Mouse (Mus musculus) erythroblast, embryonic 14.5 days (primary cell): ENCODE results near the gene Pomt1. TPM values are rescaled to one million over a fixed set of nuclear protein-coding genes. Genes with fewer than 3 reads are reported as not detected.
A peak's percentile ranks its signal among the peaks of the same experiment; 100 is the strongest.

Experiments
- H3K27me3 ChIP-seq: 2 replicates; pipeline ENCODE4 v1.6.1; 2012; ENCODE audit warnings: inconsistent platforms; ENCODE audit not compliant: control insufficient read depth
- H3K36me3 ChIP-seq: 2 replicates; pipeline ENCODE4 v1.6.1; 2012; ENCODE audit warnings: mild to moderate bottlenecking, inconsistent platforms; ENCODE audit not compliant: control insufficient read depth
- H3K4me1 ChIP-seq: 2 replicates; pipeline ENCODE4 v1.6.1; 2012; ENCODE audit warnings: inconsistent platforms; ENCODE audit not compliant: control insufficient read depth
- H3K4me3 ChIP-seq: replicated peaks from 2 replicates; pipeline ENCODE3; 2012; ENCODE audit warnings: moderate library complexity, mild to moderate bottlenecking, inconsistent platforms
- H3K9me3 ChIP-seq: 2 replicates; pipeline ENCODE4 v1.6.1; 2012; ENCODE audit warnings: low read length, inconsistent platforms, mixed read lengths; ENCODE audit not compliant: control insufficient read depth
- GATA1 ChIP-seq: IDR thresholded peaks from 2 replicates; pipeline ENCODE4 v1.6.1; 2012; ENCODE audit warnings: low read length, inconsistent platforms, mixed read lengths
- TAL1 ChIP-seq: IDR thresholded peaks from 3 replicates; pipeline ENCODE4 v1.6.1; 2012; ENCODE audit warnings: low read length, inconsistent platforms, mixed read lengths
- polyA plus RNA-seq: library from polyadenylated mRNA; stranded (reverse); fragments of >175 nt; gene quantifications from 2 replicates; pipeline ENCODE4 v1.2.3, GENCODE M21; 2012

Gene Pomt1
- polyA plus RNA-seq, 1 experiment, result 0.79 TPM

DNA sequence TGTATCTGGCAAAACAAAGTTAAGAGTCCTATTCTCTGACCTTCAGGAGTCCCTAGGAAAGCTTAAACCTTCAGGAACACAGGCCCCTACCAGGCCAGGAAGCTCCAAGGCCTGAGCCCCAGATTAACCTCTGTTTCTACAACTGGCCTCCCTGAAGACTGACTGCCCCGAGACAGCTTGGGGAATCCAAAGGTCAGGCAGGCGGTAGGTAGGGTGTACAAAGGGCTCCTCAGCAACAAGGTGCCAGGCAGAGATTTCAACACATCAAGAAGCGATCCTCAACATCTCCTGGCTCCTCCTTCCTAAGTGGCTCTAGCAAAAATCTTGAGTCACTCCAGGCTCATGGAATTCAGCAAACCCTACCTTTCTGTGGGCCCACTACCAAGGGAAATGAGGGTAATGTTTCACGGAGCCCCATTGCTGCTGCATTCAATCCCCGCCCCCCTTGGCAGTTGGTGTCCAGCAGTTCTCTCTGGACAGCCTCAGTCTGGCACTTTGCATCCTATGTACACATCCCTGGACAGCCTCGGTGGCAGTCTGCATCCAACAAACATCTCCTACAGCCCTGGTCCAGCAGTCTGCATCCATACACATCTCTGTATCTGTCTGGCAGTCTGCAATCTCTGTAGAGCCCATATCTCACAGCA is 22.6 kb downstream of the Pomt1 start:
- Histone ChIP-seq H3K27me3 (no peaks in the 10 kb centered on the region), H3K9me3 (no peaks in the 10 kb centered on the region), H3K36me3 (peaks cover 48% of the 10 kb centered on the region), H3K4me3 (peak overlapping the region; percentile 91), H3K4me1 (peaks cover 34% of the 10 kb centered on the region)
- TF ChIP-seq TAL1 (no peak), GATA1 (no peak)

DNA sequence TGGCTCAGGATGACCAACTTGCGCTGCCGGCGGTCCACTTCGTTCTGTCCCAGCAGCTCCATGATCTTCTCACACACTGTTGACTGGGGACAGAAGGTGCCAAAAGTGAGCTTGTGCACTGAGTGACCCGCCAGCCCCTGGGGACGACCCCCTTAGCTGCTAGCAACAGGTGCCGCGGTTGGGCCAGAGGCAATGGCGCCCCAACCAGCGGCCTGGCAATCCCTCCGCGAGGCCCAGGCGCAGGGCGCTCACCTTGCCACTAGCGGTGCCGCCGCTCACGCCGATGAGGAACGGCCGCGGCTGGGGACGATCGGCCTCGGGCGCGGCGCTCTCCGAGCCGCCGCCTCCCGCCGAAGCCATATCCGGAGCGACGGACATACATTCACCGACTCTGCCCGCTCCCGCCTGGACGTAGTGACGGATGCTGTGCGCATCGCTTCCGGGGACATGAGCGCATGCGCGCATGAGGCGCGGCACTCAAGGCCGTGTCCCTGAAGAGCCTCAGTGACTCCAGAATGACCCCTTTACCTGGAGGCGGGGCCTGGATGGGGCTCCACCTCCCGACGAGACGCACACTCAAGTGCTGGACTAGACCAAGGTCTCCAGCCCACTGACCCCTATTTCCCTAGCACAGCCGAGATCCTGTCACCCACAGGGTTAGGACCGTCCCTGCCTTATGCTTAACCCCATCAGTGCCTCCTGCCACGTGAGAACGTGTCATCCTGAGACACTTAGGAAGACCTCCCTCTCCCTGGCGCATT is 23.4 kb downstream of the Pomt1 start, which contains the start of gene Uck1:
Gene Uck1, minus strand, starts transcription at position 503 of the 761 bp plus-strand sequence.
- peaks cover 34% of the 10 kb centered on the region for H3K4me1 ChIP-seq
- no peaks in the 10 kb centered on the region for H3K9me3 ChIP-seq
- H3K27me3 ChIP-seq, result no peaks in the 10 kb centered on the region
- peak within 1 kb of the TSS; percentile 91 for H3K4me3 ChIP-seq
- H3K36me3 ChIP-seq, result peaks cover 40% of the 10 kb centered on the region
- TF ChIP-seq TAL1, result no peak
- TF ChIP-seq GATA1, result no peak

DNA sequence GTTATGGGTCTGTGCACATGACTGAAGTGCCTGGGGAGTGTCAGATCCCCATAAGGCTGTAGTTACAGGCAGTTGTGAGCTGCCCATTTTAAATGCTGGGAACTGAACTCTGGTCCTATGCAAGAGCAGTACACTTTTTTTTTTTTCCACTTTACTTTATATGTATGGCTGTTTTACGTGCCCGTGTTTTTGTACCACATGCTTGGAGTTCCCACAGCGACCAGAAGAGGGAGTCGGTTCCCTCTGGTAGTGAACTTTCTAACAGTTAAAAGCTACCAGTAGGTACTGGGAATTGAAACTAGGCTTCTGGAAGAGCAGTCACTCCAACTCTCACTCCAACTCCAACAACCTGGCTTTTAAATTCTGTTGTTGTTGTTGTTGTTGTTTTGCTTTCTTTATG is 24.2 kb downstream of the Pomt1 start:
- no peak for TF ChIP-seq TAL1
- TF ChIP-seq GATA1, result no peak
- peak overlapping the region; percentile 91 for H3K4me3 ChIP-seq
- no peaks in the 10 kb centered on the region for H3K9me3 ChIP-seq

DNA sequence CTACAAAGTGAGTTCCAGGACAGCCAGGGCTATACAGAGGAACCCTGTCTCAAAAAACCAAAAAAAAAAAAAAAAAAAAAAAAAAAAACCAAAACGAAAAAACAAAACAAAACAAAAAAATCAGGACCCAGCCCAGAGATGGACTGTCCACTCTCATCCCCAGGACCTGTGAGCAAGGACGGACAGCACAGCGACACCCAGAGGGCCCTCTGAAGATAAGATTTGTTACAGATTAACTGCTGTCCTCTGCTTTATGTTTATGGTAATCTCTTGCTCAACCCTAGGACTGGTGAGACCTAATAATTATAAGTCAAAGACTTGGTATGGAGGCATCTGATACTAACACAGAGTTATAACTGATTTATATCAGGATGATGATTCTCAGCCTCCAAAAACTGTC is 39.4 kb downstream of the Pomt1 start:
- no peaks in the 10 kb centered on the region for H3K4me1 ChIP-seq
- no peaks in the 10 kb centered on the region for H3K9me3 ChIP-seq
- H3K27me3 ChIP-seq, result no peaks in the 10 kb centered on the region
- no peak overlapping the region for H3K4me3 ChIP-seq
- peaks cover 35% of the 10 kb centered on the region for H3K36me3 ChIP-seq
- TF ChIP-seq GATA1, result no peak
- no peak for TF ChIP-seq TAL1

More for the DNA sequence above, 24.2 kb downstream of the Pomt1 start:
- Histone ChIP-seq H3K27me3 (peaks cover 2% of the 10 kb centered on the region; the same call in 1 of the 2 replicates), H3K36me3 (peaks cover 35% of the 10 kb centered on the region), H3K4me1 (peaks cover 34% of the 10 kb centered on the region)

DNA sequence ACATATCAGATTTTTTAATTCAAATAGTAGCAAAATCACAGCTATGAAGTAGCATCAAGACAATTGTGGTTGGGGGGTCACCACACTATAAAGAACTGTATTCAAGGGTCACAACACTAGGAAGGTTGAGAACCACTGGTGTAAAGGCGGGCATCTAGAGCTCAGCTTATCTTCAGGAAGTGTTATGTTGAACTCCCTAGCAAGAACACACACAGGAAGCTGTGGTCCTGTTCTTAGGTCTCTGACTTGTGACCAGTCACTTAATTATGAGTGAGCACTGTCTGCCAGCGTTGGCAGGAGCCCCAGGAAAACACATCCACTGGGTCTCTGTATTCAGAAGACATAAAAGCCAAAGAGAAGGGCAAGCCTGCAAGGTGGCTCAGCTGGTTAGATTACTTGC is 45.9 kb downstream of the Pomt1 start:
- Histone ChIP-seq H3K27me3 (no peaks in the 10 kb centered on the region), H3K4me3 (no peak overlapping the region), H3K4me1 (peaks cover 14% of the 10 kb centered on the region), H3K36me3 (peaks cover 78% of the 10 kb centered on the region), H3K9me3 (no peaks in the 10 kb centered on the region)
- TF ChIP-seq TAL1, result no peak
- TF ChIP-seq GATA1, result no peak

DNA sequence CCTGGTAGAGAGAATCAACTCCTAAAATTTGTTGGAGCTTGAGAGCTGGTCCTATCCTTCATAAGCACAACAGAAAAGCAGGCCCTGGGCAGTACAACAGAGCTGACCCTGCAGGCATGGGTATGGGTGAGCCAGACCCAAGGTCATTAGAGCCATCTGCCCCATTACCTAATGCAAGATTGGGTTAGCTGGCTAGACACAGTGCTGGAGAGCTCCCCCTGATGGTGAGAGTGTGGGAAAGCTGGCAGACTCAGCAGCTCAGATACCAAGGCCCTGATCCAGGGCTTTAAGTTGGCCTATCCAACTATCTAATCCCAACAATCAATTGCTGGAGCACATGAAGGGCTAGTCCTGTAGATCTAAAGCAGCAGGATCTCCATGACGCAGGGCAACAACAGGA is 46.3 kb downstream of the Pomt1 start:
- H3K4me1 ChIP-seq, result peaks cover 16% of the 10 kb centered on the region
- no peak for TF ChIP-seq TAL1
- TF ChIP-seq GATA1, result no peak
- H3K9me3 ChIP-seq, result no peaks in the 10 kb centered on the region
- H3K27me3 ChIP-seq, result no peaks in the 10 kb centered on the region
- H3K4me3 ChIP-seq, result no peak overlapping the region
- H3K36me3 ChIP-seq, result peaks cover 74% of the 10 kb centered on the region

DNA sequence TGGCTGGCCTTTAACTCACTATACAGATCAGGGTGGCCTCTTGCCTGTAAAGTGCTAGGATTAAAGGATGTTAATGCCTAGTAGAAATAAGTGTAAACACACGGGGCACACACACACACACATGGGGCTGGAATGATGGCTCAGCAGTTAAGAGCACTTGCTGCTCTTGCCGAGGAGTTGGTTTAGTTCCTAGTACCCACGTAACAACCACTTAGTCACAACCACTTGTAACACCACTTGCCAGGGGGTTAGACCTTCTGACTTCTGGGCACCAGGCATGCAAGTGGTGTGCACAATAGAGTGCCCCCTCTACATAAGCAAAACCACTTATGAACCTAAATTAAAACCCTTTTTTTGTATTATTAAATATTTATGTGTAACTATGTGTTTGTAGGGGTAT is 47.6 kb downstream of the Pomt1 start:
- Histone ChIP-seq H3K27me3 (no peaks in the 10 kb centered on the region), H3K36me3 (peaks cover 61% of the 10 kb centered on the region), H3K9me3 (no peaks in the 10 kb centered on the region), H3K4me1 (peaks cover 21% of the 10 kb centered on the region), H3K4me3 (no peak overlapping the region)
- TF ChIP-seq TAL1 (no peak), GATA1 (no peak)

DNA sequence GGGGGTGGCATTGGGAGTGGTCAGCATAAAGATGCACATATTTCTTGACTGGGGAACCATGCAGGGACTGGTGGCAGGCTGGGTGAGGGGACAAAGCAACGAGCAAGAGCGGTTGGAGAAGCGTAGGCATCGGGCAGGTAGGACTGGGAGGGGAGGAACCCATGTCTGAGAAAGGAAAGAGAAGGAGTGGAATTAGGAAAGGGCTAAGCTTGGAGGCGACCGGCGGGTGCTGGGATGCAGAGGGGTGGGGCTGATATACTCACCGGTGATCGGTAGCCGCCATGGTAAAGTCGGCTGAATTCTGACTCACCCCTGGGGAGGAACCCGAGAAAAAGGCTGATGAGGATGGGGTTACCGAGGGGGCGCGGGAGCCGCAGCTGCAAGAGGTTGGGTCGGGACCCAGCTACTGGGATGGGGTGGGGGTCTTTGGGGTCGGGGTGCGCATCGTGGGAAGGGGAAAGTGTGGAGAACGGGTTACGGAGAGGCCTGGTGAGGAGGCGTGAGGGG is 51.0 kb downstream of the Pomt1 start, which contains the start of gene Golga2:
Gene Golga2, plus strand, starts transcription at position 51 of the 507 bp plus-strand sequence.
- no peak for TF ChIP-seq GATA1
- no peak for TF ChIP-seq TAL1
- peaks cover 33% of the 10 kb centered on the region for H3K4me1 ChIP-seq
- peaks cover 44% of the 10 kb centered on the region for H3K36me3 ChIP-seq
- H3K27me3 ChIP-seq, result no peaks in the 10 kb centered on the region
- 0 out of 2 replicates have a peak, but pooled peaks cover 2% of the 10 kb centered on the region for H3K9me3 ChIP-seq
- H3K4me3 ChIP-seq, result peak within 1 kb of the TSS; percentile 83

DNA sequence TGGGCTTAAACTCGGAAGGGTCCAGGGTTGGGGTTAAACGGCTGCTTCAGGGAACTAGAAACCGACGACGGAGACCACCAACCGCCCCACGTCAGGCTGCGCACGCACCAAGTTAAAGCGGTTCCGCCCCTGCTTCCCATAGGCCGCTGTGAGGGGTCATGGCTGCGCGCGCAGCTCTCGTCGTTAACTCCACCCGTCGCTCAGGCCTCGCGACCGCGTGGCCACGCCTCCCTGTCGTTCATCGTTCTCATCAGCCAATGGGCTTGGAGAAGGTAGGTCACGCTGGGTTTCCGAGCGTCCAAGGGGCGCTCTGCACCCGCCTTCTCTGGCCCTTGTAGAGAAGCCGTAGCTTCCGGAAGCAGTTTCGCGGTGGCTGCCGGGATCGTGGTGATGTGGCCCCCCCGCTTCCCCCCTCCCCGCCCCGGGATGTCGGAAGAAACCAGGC is 51.6 kb downstream of the Pomt1 start, which contains the start of gene Swi5:
Gene Swi5, minus strand, starts transcription at position 153 of the 445 bp plus-strand sequence.
- Histone ChIP-seq H3K36me3 (peaks cover 44% of the 10 kb centered on the region), H3K9me3 (0 out of 2 replicates have a peak, but pooled peaks cover 2% of the 10 kb centered on the region), H3K4me1 (peaks cover 30% of the 10 kb centered on the region)

More for the DNA sequence above, 51.6 kb downstream of the Pomt1 start, which contains the start of gene Swi5:
- Histone ChIP-seq H3K27me3 (no peaks in the 10 kb centered on the region), H3K4me3 (peak within 1 kb of the TSS; percentile 83)
- TF ChIP-seq GATA1 (no peak), TAL1 (no peak)
